Mouse (Mus musculus): ENCODE data around the gene Pxn.

DNA sequence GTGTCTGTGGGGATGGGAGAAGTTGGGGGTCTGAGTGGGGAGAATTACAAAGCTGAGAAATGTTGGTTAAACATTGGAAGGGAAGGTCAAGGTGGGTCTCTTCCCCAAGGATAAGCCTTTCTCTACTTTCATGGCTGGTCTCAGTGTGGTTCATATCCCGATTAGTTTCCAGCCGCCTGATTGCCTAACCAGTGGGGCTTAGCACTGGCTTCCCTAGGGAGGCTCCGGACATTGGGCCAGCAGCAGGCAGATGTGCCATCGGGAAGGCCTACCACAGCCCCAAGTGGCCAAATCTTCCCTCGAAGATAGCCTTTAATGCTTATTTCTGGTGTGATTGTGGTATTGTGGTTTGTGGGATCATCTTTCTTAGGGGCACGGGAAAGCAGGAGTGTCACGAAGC is 5.9 kb downstream of the Pxn start:
- TF ChIP-seq CTCF (IDR thresholded peaks at IDR 0.05) (no peak), EP300 (IDR thresholded peaks at IDR 0.05) (no peak)

All from lung, postnatal 0 days (tissue).